Mouse (Mus musculus) liver, embryonic 14.5 days (tissue): Measurements from ENCODE around the gene Olfr560. TPM values are rescaled to one million over a fixed set of nuclear protein-coding genes. Genes with fewer than 3 reads are reported as not detected.

Source experiments
- ATAC-seq: fragments of 200-750 bp; cut with Nextera tagmentation; 2 replicates; pipeline ENCODE4 v1.8.0; 2017; ENCODE audit warnings: moderate number of reproducible peaks, mild to moderate bottlenecking, moderate library complexity; ENCODE audit not compliant: insufficient read depth
- DNase-seq, 3 experiments: peaks; one replicate each; pipeline ENCODE4 v3.0.0-alpha.2; 2012 to 2013; ENCODE audit warnings: low read depth in 3 of 3, low spot score in 3 of 3
- H3K27ac ChIP-seq: fragments of 300-500 bp; sonication (generic); 2 replicates; pipeline ENCODE4 v1.5.1; 2014; ENCODE audit warnings: moderate library complexity, mild to moderate bottlenecking, control low read depth, inconsistent platforms
- H3K27me3 ChIP-seq: fragments of 300-500 bp; sonication (generic); 2 replicates; pipeline ENCODE4 v1.6.1; 2014; ENCODE audit warnings: mild to moderate bottlenecking, low read length, moderate library complexity; ENCODE audit not compliant: control insufficient read depth, insufficient read depth
- H3K36me3 ChIP-seq: fragments of 300-500 bp; sonication (generic); replicated peaks from 2 replicates; pipeline ENCODE4 v1.6.1; 2014; ENCODE audit warnings: low read depth; ENCODE audit not compliant: control insufficient read depth, insufficient read depth
- H3K4me1 ChIP-seq, 2 experiments: fragments of 200-500 bp in 1 of 2; fragments of 300-500 bp in 1 of 2; sonication (generic) in 1 of 2; replicated peaks; 2 replicates each; pipeline ENCODE4 v1.6.1; 2012 to 2014; ENCODE audit warnings: antibody characterized with exemption in 1 of 2, inconsistent platforms in 1 of 2, low read length in 1 of 2; ENCODE audit not compliant: control insufficient read depth in 2 of 2, insufficient read depth in 2 of 2
- H3K4me2 ChIP-seq: fragments of 300-500 bp; sonication (generic); 2 replicates; pipeline ENCODE4 v1.6.1; 2014; ENCODE audit warnings: low read depth, mild to moderate bottlenecking, control low read depth, moderate library complexity
- H3K4me3 ChIP-seq, 2 experiments: fragments of 200-500 bp in 1 of 2; fragments of 300-500 bp in 1 of 2; sonication (generic) in 1 of 2; 2 replicates each; pipeline ENCODE4 v1.5.1; 2012 to 2014; ENCODE audit warnings: low read depth in 2 of 2, low read length in 2 of 2, mild to moderate bottlenecking in 2 of 2, control low read depth in 1 of 2, inconsistent platforms in 1 of 2, moderate library complexity in 1 of 2; ENCODE audit not compliant: insufficient read depth in 1 of 2
- H3K9ac ChIP-seq: fragments of 300-500 bp; sonication (generic); replicated peaks from 2 replicates; pipeline ENCODE4 v1.6.1; 2014; ENCODE audit warnings: mild to moderate bottlenecking, control low read depth, moderate library complexity
- H3K9me3 ChIP-seq: fragments of 300-500 bp; sonication (generic); 2 replicates; pipeline ENCODE4 v1.6.1; 2016; ENCODE audit warnings: low read length, mixed read lengths; ENCODE audit not compliant: control insufficient read depth
- CTCF ChIP-seq: IDR thresholded peaks from 2 replicates; pipeline ENCODE4 v1.5.1; 2016; ENCODE audit warnings: antibody characterized with exemption, low read depth, control low read depth
- EP300 ChIP-seq: IDR thresholded peaks from 2 replicates; pipeline ENCODE4 v1.6.1; 2016; ENCODE audit warnings: antibody characterized with exemption, low read depth
- WGBS: fragments of 180-500 bp; shearing (Covaris S2); extraction: QIAGEN DNeasy Blood & Tissue Kit; methylation state at CpG from one replicate; pipeline ENCODE4 v1.1.7; 2014; ENCODE audit not compliant: insufficient replicate concordance; 5-methylcytosine and 5-hydroxymethylcytosine counted together
- polyA plus RNA-seq, 2 experiments: library from polyadenylated mRNA; depleted of rRNA in 1 of 2; stranded (reverse) in 1 of 2; unstranded in 1 of 2; fragments of >200 nt; fragmentation: Nextera tagmentation in 1 of 2; extraction: Ambion mirVana in 1 of 2; gene quantifications; 2 replicates each; pipeline versions ENCODE4 v1.2.1 to v1.2.3; 2012 to 2014

Olfr560 gene
- polyA plus RNA-seq, 2 experiments: not detected

GRCm38 (mm10) chr7:102733793-102734192 lies 25.4 kb downstream of the Olfr560 start:
- 50% methylated on average over 1 of the region's 1 CpGs for WGBS
- Histone ChIP-seq H3K27me3 (no peaks in the 10 kb centered on the region), H3K27ac (no peak overlapping the region), H3K4me3 (no peak overlapping the region), H3K4me2 (no peak overlapping the region), H3K4me1 (no peaks in the 10 kb centered on the region), H3K36me3 (no peaks in the 10 kb centered on the region), H3K9me3 (no peaks in the 10 kb centered on the region), H3K9ac (no peak overlapping the region)
- ATAC-seq (no peak), DNase-seq (no peak)
- TF ChIP-seq EP300: no peak
- TF ChIP-seq CTCF: no peak

DNA sequence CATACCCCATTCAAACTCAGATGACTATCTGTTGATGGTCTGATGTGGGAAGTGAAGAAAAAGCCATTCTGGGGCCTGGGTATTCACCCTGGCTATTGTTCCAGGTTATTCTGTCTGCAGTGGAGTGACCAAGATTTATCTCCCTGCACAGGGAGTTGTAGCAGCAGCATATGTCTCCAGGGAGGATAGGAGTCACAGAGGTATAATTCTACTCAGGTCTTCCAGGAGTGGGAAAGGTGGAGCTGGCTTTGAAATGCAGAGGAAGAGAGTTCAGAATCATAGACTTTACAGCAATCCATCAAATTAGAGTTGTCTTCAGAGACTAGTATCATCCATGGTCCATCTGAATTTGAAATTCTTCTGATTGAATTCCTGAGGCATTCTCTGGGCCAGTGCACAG lies 31.8 kb downstream of the Olfr560 start, which contains the start of gene Olfr559:
Olfr559 (minus strand) TSS at position 101 of the 400 bp plus-strand sequence.
- H3K27ac ChIP-seq: no peak within 1 kb of the TSS
- H3K4me2 ChIP-seq: no peak within 1 kb of the TSS
- H3K4me1 ChIP-seq: no peaks in the 10 kb centered on the region
- no peaks in the 10 kb centered on the region for H3K27me3 ChIP-seq
- H3K4me3 ChIP-seq: no peak within 1 kb of the TSS
- H3K9me3 ChIP-seq: no peaks in the 10 kb centered on the region
- no peaks in the 10 kb centered on the region for H3K36me3 ChIP-seq
- no peak within 1 kb of the TSS for H3K9ac ChIP-seq
- TF ChIP-seq CTCF (no peak), EP300 (no peak)
- ATAC-seq (no peak), DNase-seq (no peak)

- ATAC-seq: no peak
- WGBS: 21% methylated on average over 1 of the region's 1 CpGs
- H3K4me1 ChIP-seq: no peaks in the 10 kb centered on the region
- no peak within 1 kb of the TSS for H3K9ac ChIP-seq
- no peak for DNase-seq
- no peaks in the 10 kb centered on the region for H3K36me3 ChIP-seq
- no peaks in the 10 kb centered on the region for H3K9me3 ChIP-seq
- TF ChIP-seq EP300 (no peak), CTCF (no peak)
- no peaks in the 10 kb centered on the region for H3K27me3 ChIP-seq
- H3K4me3 ChIP-seq: no peak within 1 kb of the TSS
- H3K27ac ChIP-seq: no peak within 1 kb of the TSS
- H3K4me2 ChIP-seq: no peak within 1 kb of the TSS
Measured at GRCm38 (mm10) chr7:102718970-102719369, 40.2 kb downstream of the Olfr560 start, which contains the start of gene Olfr33. TSS of gene Olfr33 (minus strand) at chr7:102719070.

DNA sequence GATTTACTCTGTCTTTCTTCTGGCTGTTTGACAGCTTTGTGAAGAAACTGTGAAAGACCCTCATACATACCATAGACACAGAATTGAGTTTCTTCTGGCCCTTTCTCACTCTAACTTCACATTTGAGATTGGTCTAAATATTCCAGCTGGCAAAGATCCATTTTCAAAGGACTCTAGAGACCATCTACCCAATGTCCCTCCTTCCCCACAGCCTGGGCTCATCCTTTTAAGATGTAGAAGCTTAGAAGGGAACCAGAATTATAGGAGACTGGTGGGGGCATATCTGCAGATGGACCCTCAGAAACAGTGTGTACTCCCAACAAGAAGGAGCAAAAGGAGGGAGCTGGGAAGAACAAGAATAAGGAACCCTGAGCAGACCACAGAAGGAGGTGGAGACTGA lies 57.3 kb downstream of the Olfr560 start, which contains the start of gene Olfr558:
Olfr558 (plus strand) TSS at position 301 of the 400 bp plus-strand sequence.
- no peaks in the 10 kb centered on the region for H3K27me3 ChIP-seq
- DNase-seq: no peak
- no peaks in the 10 kb centered on the region for H3K36me3 ChIP-seq
- H3K4me2 ChIP-seq: no peak within 1 kb of the TSS
- TF ChIP-seq CTCF (no peak), EP300 (no peak)
- no peak within 1 kb of the TSS for H3K4me3 ChIP-seq
- no peaks in the 10 kb centered on the region for H3K9me3 ChIP-seq
- no peak within 1 kb of the TSS for H3K27ac ChIP-seq
- H3K4me1 ChIP-seq: no peaks in the 10 kb centered on the region
- H3K9ac ChIP-seq: no peak within 1 kb of the TSS
- ATAC-seq: no peak

Other genes starting within 250 kb of the Olfr560 start
Only the 30 nearest of the 31 such genes appear.
- gene Olfr547, start 224.6 kb downstream of the Olfr560 start, polyA plus RNA-seq (2012; rRNA removed): not detected in 2 replicates
- gene Olfr547, start 224.6 kb downstream of the Olfr560 start, polyA plus RNA-seq (2014; fragmentation: Nextera tagmentation; extraction: Ambion mirVana): not detected in 2 replicates
- not detected in 2 replicates for gene Olfr548-ps1, start 218.5 kb downstream of the Olfr560 start, polyA plus RNA-seq (2012; rRNA removed)
- gene Olfr548-ps1, start 218.5 kb downstream of the Olfr560 start, polyA plus RNA-seq (2014; fragmentation: Nextera tagmentation; extraction: Ambion mirVana): not detected in 2 replicates
- not detected in 2 replicates for gene Olfr549, start 209.5 kb downstream of the Olfr560 start, polyA plus RNA-seq (2012; rRNA removed)
- gene Olfr549, start 209.5 kb downstream of the Olfr560 start, polyA plus RNA-seq (2014; fragmentation: Nextera tagmentation; extraction: Ambion mirVana): not detected in 2 replicates
- gene Trim21, start 193.9 kb downstream of the Olfr560 start, polyA plus RNA-seq (2012; rRNA removed): 2.0 and 3.0 TPM in 2 replicates
- gene Trim21, start 193.9 kb downstream of the Olfr560 start, polyA plus RNA-seq (2014; fragmentation: Nextera tagmentation; extraction: Ambion mirVana): 0.45 and 0.58 TPM in 2 replicates
- gene Olfr550, start 187.9 kb downstream of the Olfr560 start, polyA plus RNA-seq (2012; rRNA removed): not detected in 2 replicates
- not detected in 2 replicates for gene Olfr550, start 187.9 kb downstream of the Olfr560 start, polyA plus RNA-seq (2014; fragmentation: Nextera tagmentation; extraction: Ambion mirVana)
- gene Olfr551, start 167.5 kb downstream of the Olfr560 start, polyA plus RNA-seq (2012; rRNA removed): not detected in 2 replicates
- gene Olfr551, start 167.5 kb downstream of the Olfr560 start, polyA plus RNA-seq (2014; fragmentation: Nextera tagmentation; extraction: Ambion mirVana): not detected in 2 replicates
- not detected in 2 replicates for gene Olfr552, start 161.6 kb downstream of the Olfr560 start, polyA plus RNA-seq (2012; rRNA removed)
- gene Olfr552, start 161.6 kb downstream of the Olfr560 start, polyA plus RNA-seq (2014; fragmentation: Nextera tagmentation; extraction: Ambion mirVana): not detected in 2 replicates
- not detected in 2 replicates for gene Olfr553, start 141.1 kb downstream of the Olfr560 start, polyA plus RNA-seq (2012; rRNA removed)
- gene Olfr553, start 141.1 kb downstream of the Olfr560 start, polyA plus RNA-seq (2014; fragmentation: Nextera tagmentation; extraction: Ambion mirVana): not detected in 2 replicates
- not detected in 2 replicates for gene Olfr554, start 120.9 kb downstream of the Olfr560 start, polyA plus RNA-seq (2012; rRNA removed)
- gene Olfr554, start 120.9 kb downstream of the Olfr560 start, polyA plus RNA-seq (2014; fragmentation: Nextera tagmentation; extraction: Ambion mirVana): not detected in 2 replicates
- not detected in 2 replicates for gene Olfr555, start 100.5 kb downstream of the Olfr560 start, polyA plus RNA-seq (2012; rRNA removed)
- not detected in 2 replicates for gene Olfr555, start 100.5 kb downstream of the Olfr560 start, polyA plus RNA-seq (2014; fragmentation: Nextera tagmentation; extraction: Ambion mirVana)
- gene Olfr556, start 94.5 kb downstream of the Olfr560 start, polyA plus RNA-seq (2012; rRNA removed): not detected in 2 replicates
- gene Olfr556, start 94.5 kb downstream of the Olfr560 start, polyA plus RNA-seq (2014; fragmentation: Nextera tagmentation; extraction: Ambion mirVana): not detected in 2 replicates
- gene Trim68, start 72.0 kb downstream of the Olfr560 start, polyA plus RNA-seq (2012; rRNA removed): 1.8 and 2.3 TPM in 2 replicates
- 0.86 and 1.3 TPM in 2 replicates for gene Trim68, start 72.0 kb downstream of the Olfr560 start, polyA plus RNA-seq (2014; fragmentation: Nextera tagmentation; extraction: Ambion mirVana)
- not detected in 2 replicates for gene Olfr557, start 63.5 kb downstream of the Olfr560 start, polyA plus RNA-seq (2012; rRNA removed)
- not detected in 2 replicates for gene Olfr557, start 63.5 kb downstream of the Olfr560 start, polyA plus RNA-seq (2014; fragmentation: Nextera tagmentation; extraction: Ambion mirVana)
- gene Olfr558, start 57.2 kb downstream of the Olfr560 start, polyA plus RNA-seq (2012; rRNA removed): not detected in 2 replicates
- gene Olfr558, start 57.2 kb downstream of the Olfr560 start, polyA plus RNA-seq (2014; fragmentation: Nextera tagmentation; extraction: Ambion mirVana): not detected in 2 replicates
- gene Olfr33, start 40.3 kb downstream of the Olfr560 start, polyA plus RNA-seq (2012; rRNA removed): not detected in 2 replicates
- gene Olfr33, start 40.3 kb downstream of the Olfr560 start, polyA plus RNA-seq (2014; fragmentation: Nextera tagmentation; extraction: Ambion mirVana): not detected in 2 replicates
- not detected in 2 replicates for gene Olfr559, start 31.9 kb downstream of the Olfr560 start, polyA plus RNA-seq (2012; rRNA removed)
- gene Olfr559, start 31.9 kb downstream of the Olfr560 start, polyA plus RNA-seq (2014; fragmentation: Nextera tagmentation; extraction: Ambion mirVana): not detected in 2 replicates
- 0.02 TPM in 2 replicates for gene Olfr78, start 105 bp upstream of the Olfr560 start, polyA plus RNA-seq (2012; rRNA removed)
- gene Olfr78, start 105 bp upstream of the Olfr560 start, polyA plus RNA-seq (2014; fragmentation: Nextera tagmentation; extraction: Ambion mirVana): not detected in 2 replicates
- not detected in 2 replicates for gene Olfr561, start 11.9 kb upstream of the Olfr560 start, polyA plus RNA-seq (2012; rRNA removed)
- gene Olfr561, start 11.9 kb upstream of the Olfr560 start, polyA plus RNA-seq (2014; fragmentation: Nextera tagmentation; extraction: Ambion mirVana): not detected in 2 replicates
- not detected in 2 replicates for gene Olfr564, start 44.1 kb upstream of the Olfr560 start, polyA plus RNA-seq (2012; rRNA removed)
- gene Olfr564, start 44.1 kb upstream of the Olfr560 start, polyA plus RNA-seq (2014; fragmentation: Nextera tagmentation; extraction: Ambion mirVana): not detected in 2 replicates
- gene Olfr566, start 99.4 kb upstream of the Olfr560 start, polyA plus RNA-seq (2012; rRNA removed): not detected in 2 replicates
- gene Olfr566, start 99.4 kb upstream of the Olfr560 start, polyA plus RNA-seq (2014; fragmentation: Nextera tagmentation; extraction: Ambion mirVana): not detected in 2 replicates
- not detected in 2 replicates for gene Olfr568, start 117.8 kb upstream of the Olfr560 start, polyA plus RNA-seq (2012; rRNA removed)
- not detected in 2 replicates for gene Olfr568, start 117.8 kb upstream of the Olfr560 start, polyA plus RNA-seq (2014; fragmentation: Nextera tagmentation; extraction: Ambion mirVana)
- gene Olfr569, start 131.5 kb upstream of the Olfr560 start, polyA plus RNA-seq (2012; rRNA removed): not detected in 2 replicates
- gene Olfr569, start 131.5 kb upstream of the Olfr560 start, polyA plus RNA-seq (2014; fragmentation: Nextera tagmentation; extraction: Ambion mirVana): not detected in 2 replicates
- gene Olfr570, start 135.2 kb upstream of the Olfr560 start, polyA plus RNA-seq (2012; rRNA removed): not detected in 2 replicates
- not detected in 2 replicates for gene Olfr570, start 135.2 kb upstream of the Olfr560 start, polyA plus RNA-seq (2014; fragmentation: Nextera tagmentation; extraction: Ambion mirVana)
- not detected in 2 replicates for gene Olfr571, start 158.2 kb upstream of the Olfr560 start, polyA plus RNA-seq (2012; rRNA removed)
- gene Olfr571, start 158.2 kb upstream of the Olfr560 start, polyA plus RNA-seq (2014; fragmentation: Nextera tagmentation; extraction: Ambion mirVana): not detected in 2 replicates
- gene Olfr572, start 165.0 kb upstream of the Olfr560 start, polyA plus RNA-seq (2012; rRNA removed): not detected in 2 replicates
- not detected in 2 replicates for gene Olfr572, start 165.0 kb upstream of the Olfr560 start, polyA plus RNA-seq (2014; fragmentation: Nextera tagmentation; extraction: Ambion mirVana)
- gene Olfr573-ps1, start 183.2 kb upstream of the Olfr560 start, polyA plus RNA-seq (2012; rRNA removed): not detected in 2 replicates
- not detected in 2 replicates for gene Olfr573-ps1, start 183.2 kb upstream of the Olfr560 start, polyA plus RNA-seq (2014; fragmentation: Nextera tagmentation; extraction: Ambion mirVana)
- gene Olfr574, start 189.1 kb upstream of the Olfr560 start, polyA plus RNA-seq (2012; rRNA removed): not detected in 2 replicates
- not detected in 2 replicates for gene Olfr574, start 189.1 kb upstream of the Olfr560 start, polyA plus RNA-seq (2014; fragmentation: Nextera tagmentation; extraction: Ambion mirVana)
- gene Olfr575, start 199.4 kb upstream of the Olfr560 start, polyA plus RNA-seq (2012; rRNA removed): 0.01 TPM in 1 of 2 replicates, not detected in the other
- not detected in 2 replicates for gene Olfr575, start 199.4 kb upstream of the Olfr560 start, polyA plus RNA-seq (2014; fragmentation: Nextera tagmentation; extraction: Ambion mirVana)
- gene Olfr576, start 203.3 kb upstream of the Olfr560 start, polyA plus RNA-seq (2012; rRNA removed): not detected in 2 replicates
- gene Olfr576, start 203.3 kb upstream of the Olfr560 start, polyA plus RNA-seq (2014; fragmentation: Nextera tagmentation; extraction: Ambion mirVana): not detected in 2 replicates
- gene Olfr577, start 216.6 kb upstream of the Olfr560 start, polyA plus RNA-seq (2012; rRNA removed): not detected in 2 replicates
- gene Olfr577, start 216.6 kb upstream of the Olfr560 start, polyA plus RNA-seq (2014; fragmentation: Nextera tagmentation; extraction: Ambion mirVana): not detected in 2 replicates